Mouse (Mus musculus): ENCODE data around the gene Tmem130. TPM values are rescaled to one million over a fixed set of nuclear protein-coding genes. Genes with fewer than 3 reads are reported as not detected.

Tmem130 gene
- polyA plus RNA-seq, 1 experiment from 2014 or later: 1.9 TPM

GRCm38 (mm10) chr5:144688371-144688770 lies 73.2 kb downstream of the Tmem130 start:
- Histone ChIP-seq H3K27ac (replicated peaks) (no peak overlapping the region), H3K27me3 (replicated peaks; ENCODE audit: low read depth, poor library complexity, severe bottlenecking) (no peaks in the 10 kb centered on the region), H3K9me3 (no peaks in the 10 kb centered on the region), H3K4me3 (no peak overlapping the region), H3K4me1 (peaks cover 22% of the 10 kb centered on the region), H3K36me3 (replicated peaks) (no peaks in the 10 kb centered on the region)
- 78% methylated on average over 4 of the region's 4 CpGs for WGBS
- no peak for DNase-seq (ENCODE audit: low spot score)

Other genes with a start within 250 kb of the Tmem130 start
- 0.77 and 1.1 TPM in 2 replicates for gene Nptx2, start 215.9 kb downstream of the Tmem130 start, polyA plus RNA-seq (2016; fragmentation: Nextera tagmentation; extraction: Ambion mirVana)
- gene Trrap, start 5.9 kb upstream of the Tmem130 start, polyA plus RNA-seq (2016; fragmentation: Nextera tagmentation; extraction: Ambion mirVana): 82.9 and 85.2 TPM in 2 replicates
- 14.5 and 17.0 TPM in 2 replicates for gene Smurf1, start 204.0 kb upstream of the Tmem130 start, polyA plus RNA-seq (2016; fragmentation: Nextera tagmentation; extraction: Ambion mirVana)

Measured in embryonic facial prominence, embryonic 10.5 days (tissue).